Mouse (Mus musculus): ENCODE data around the gene Sh3pxd2b. TPM values are rescaled to one million over a fixed set of nuclear protein-coding genes. Genes with fewer than 3 reads are reported as not detected.

The Sh3pxd2b gene
- polyA plus RNA-seq, 1 experiment from 2014 or later, result 17.2 TPM

DNA sequence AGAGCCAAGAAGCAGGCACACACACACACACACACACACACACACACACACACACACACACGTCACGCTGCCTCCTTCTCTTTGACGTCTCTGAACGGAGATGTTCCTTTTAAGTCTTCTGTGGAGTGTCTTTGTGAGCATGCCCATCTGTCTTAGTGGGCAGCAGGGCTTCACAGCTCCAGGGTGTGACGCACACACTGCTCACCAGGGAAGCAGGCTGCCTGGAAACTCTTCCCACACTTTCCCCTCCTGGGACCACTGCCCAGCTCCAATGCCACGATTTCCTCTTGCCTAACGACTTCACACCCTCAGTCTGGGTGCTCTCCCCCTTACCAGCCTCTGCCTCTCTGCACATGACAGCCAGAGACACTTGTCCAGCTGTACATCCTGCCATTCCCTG lies 55.1 kb downstream of the Sh3pxd2b start:
- Histone ChIP-seq H3K27ac (replicated peaks; ENCODE audit: low read depth, low read length) (no peak overlapping the region), H3K4me1 (ENCODE audit: control insufficient read depth, insufficient read depth, low read length) (no peaks in the 10 kb centered on the region), H3K9ac (replicated peaks; ENCODE audit: low read length) (no peak overlapping the region), H3K4me3 (ENCODE audit: low read depth, low read length) (no peak overlapping the region), H3K36me3 (replicated peaks; ENCODE audit: control insufficient read depth, insufficient read depth, low read depth, low read length) (peaks cover under 1% of the 10 kb centered on the region), H3K27me3 (ENCODE audit: control insufficient read depth, insufficient read depth, low read length) (no peaks in the 10 kb centered on the region), H3K4me2 (ENCODE audit: low read depth, low read length) (no peak overlapping the region), H3K9me3 (replicated peaks; ENCODE audit: control insufficient read depth, low read length) (no peaks in the 10 kb centered on the region)
- ATAC-seq (replicated peaks; ENCODE audit: insufficient number of reproducible peaks, low FRiP score, low TSS enrichment, low read depth) (no peak), DNase-seq (ENCODE audit: low spot score) (no peak)
- 83% methylated on average over 7 of the region's 7 CpGs for WGBS

DNA sequence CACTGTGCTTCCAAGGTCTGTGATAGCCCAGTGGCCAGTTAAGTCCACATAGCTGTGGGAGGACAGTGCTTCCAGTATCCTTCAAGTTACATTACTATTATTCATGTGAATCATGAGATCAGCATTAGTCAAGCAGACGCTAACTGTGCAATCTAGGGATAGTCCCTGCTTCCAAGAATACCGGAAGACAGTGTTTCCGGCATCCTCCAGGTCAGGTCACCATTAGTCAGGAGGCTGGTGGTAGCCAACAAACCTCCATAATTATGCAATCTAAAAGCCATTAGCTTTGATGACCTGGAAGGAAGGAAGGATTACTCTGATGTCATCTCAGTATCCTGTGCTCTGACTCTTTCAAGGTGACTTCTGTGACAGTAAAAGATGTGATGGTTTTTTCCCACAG lies 57.1 kb downstream of the Sh3pxd2b start:
- Histone ChIP-seq H3K4me1 (ENCODE audit: control insufficient read depth, insufficient read depth, low read length) (no peaks in the 10 kb centered on the region), H3K27me3 (ENCODE audit: control insufficient read depth, insufficient read depth, low read length) (no peaks in the 10 kb centered on the region), H3K9me3 (replicated peaks; ENCODE audit: control insufficient read depth, low read length) (no peaks in the 10 kb centered on the region), H3K27ac (replicated peaks; ENCODE audit: low read depth, low read length) (no peak overlapping the region), H3K4me3 (ENCODE audit: low read depth, low read length) (no peak overlapping the region), H3K4me2 (ENCODE audit: low read depth, low read length) (no peak overlapping the region), H3K36me3 (replicated peaks; ENCODE audit: control insufficient read depth, insufficient read depth, low read depth, low read length) (no peaks in the 10 kb centered on the region; the same call in none of the 2 replicates), H3K9ac (replicated peaks; ENCODE audit: low read length) (no peak overlapping the region)
- ATAC-seq (replicated peaks; ENCODE audit: insufficient number of reproducible peaks, low FRiP score, low TSS enrichment, low read depth) (no peak), DNase-seq (ENCODE audit: low spot score) (no peak)
- WGBS, result 74% methylated on average over 3 of the region's 3 CpGs

GRCm38 (mm10) chr11:32407863-32408262 lies 60.2 kb downstream of the Sh3pxd2b start:
- Histone ChIP-seq H3K9me3 (replicated peaks; ENCODE audit: control insufficient read depth, low read length) (no peaks in the 10 kb centered on the region), H3K36me3 (replicated peaks; ENCODE audit: control insufficient read depth, insufficient read depth, low read depth, low read length) (peaks cover 2% of the 10 kb centered on the region), H3K4me1 (ENCODE audit: control insufficient read depth, insufficient read depth, low read length) (no peaks in the 10 kb centered on the region), H3K27me3 (ENCODE audit: control insufficient read depth, insufficient read depth, low read length) (no peaks in the 10 kb centered on the region), H3K9ac (replicated peaks; ENCODE audit: low read length) (no peak overlapping the region), H3K4me2 (ENCODE audit: low read depth, low read length) (no peak overlapping the region), H3K27ac (replicated peaks; ENCODE audit: low read depth, low read length) (no peak overlapping the region), H3K4me3 (ENCODE audit: low read depth, low read length) (no peak overlapping the region)
- no peak for ATAC-seq (replicated peaks; ENCODE audit: insufficient number of reproducible peaks, low FRiP score, low TSS enrichment, low read depth)
- 72% methylated on average over 3 of the region's 3 CpGs for WGBS
- no peak for DNase-seq (ENCODE audit: low spot score)

GRCm38 (mm10) chr11:32409052-32409451 lies 61.4 kb downstream of the Sh3pxd2b start:
- Histone ChIP-seq H3K36me3 (replicated peaks; ENCODE audit: control insufficient read depth, insufficient read depth, low read depth, low read length) (peaks cover 2% of the 10 kb centered on the region), H3K27me3 (ENCODE audit: control insufficient read depth, insufficient read depth, low read length) (no peaks in the 10 kb centered on the region), H3K4me3 (ENCODE audit: low read depth, low read length) (no peak overlapping the region), H3K27ac (replicated peaks; ENCODE audit: low read depth, low read length) (no peak overlapping the region), H3K9ac (replicated peaks; ENCODE audit: low read length) (no peak overlapping the region), H3K9me3 (replicated peaks; ENCODE audit: control insufficient read depth, low read length) (no peaks in the 10 kb centered on the region), H3K4me2 (ENCODE audit: low read depth, low read length) (no peak overlapping the region), H3K4me1 (ENCODE audit: control insufficient read depth, insufficient read depth, low read length) (no peaks in the 10 kb centered on the region)
- ATAC-seq (replicated peaks; ENCODE audit: insufficient number of reproducible peaks, low FRiP score, low TSS enrichment, low read depth) (no peak), DNase-seq (ENCODE audit: low spot score) (no peak)

- DNase-seq (ENCODE audit: low spot score) (no peak), ATAC-seq (replicated peaks; ENCODE audit: insufficient number of reproducible peaks, low FRiP score, low TSS enrichment, low read depth) (no peak)
- WGBS, result 83% methylated on average over 11 of the region's 11 CpGs
- Histone ChIP-seq H3K36me3 (replicated peaks; ENCODE audit: control insufficient read depth, insufficient read depth, low read depth, low read length) (peaks cover 5% of the 10 kb centered on the region), H3K9me3 (replicated peaks; ENCODE audit: control insufficient read depth, low read length) (no peaks in the 10 kb centered on the region), H3K27ac (replicated peaks; ENCODE audit: low read depth, low read length) (no peak overlapping the region), H3K4me1 (ENCODE audit: control insufficient read depth, insufficient read depth, low read length) (no peaks in the 10 kb centered on the region), H3K4me2 (ENCODE audit: low read depth, low read length) (no peak overlapping the region), H3K27me3 (ENCODE audit: control insufficient read depth, insufficient read depth, low read length) (no peaks in the 10 kb centered on the region), H3K9ac (replicated peaks; ENCODE audit: low read length) (no peak overlapping the region), H3K4me3 (ENCODE audit: low read depth, low read length) (no peak overlapping the region)
Measured at GRCm38 (mm10) chr11:32409823-32410562, 62.4 kb downstream of the Sh3pxd2b start.

DNA sequence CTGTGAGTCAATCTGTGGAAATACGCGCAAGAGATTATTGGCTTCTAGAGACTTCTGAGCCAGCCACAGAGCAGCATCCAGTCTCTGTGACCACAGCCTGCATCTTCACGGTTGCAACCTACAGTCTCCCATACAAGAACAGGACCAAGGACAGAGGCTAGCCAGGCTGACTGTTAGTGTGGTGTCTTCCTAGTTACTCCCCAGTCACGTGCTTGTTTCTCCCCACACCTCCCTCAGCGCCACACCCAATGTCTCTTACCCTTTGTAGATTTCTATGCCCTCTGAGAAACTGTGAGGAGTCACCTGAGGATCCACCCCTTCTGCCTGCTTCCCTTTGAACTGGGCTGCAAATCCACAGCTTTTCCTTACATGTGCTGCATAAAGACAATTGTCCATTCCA lies 72.4 kb downstream of the Sh3pxd2b start:
- H3K9me3 ChIP-seq (replicated peaks; ENCODE audit: control insufficient read depth, low read length), result no peaks in the 10 kb centered on the region
- H3K36me3 ChIP-seq (replicated peaks; ENCODE audit: control insufficient read depth, insufficient read depth, low read depth, low read length), result peaks cover 11% of the 10 kb centered on the region
- 86% methylated on average over 5 of the region's 5 CpGs for WGBS
- H3K27me3 ChIP-seq (ENCODE audit: control insufficient read depth, insufficient read depth, low read length), result no peaks in the 10 kb centered on the region
- no peak overlapping the region for H3K4me2 ChIP-seq (ENCODE audit: low read depth, low read length)
- no peaks in the 10 kb centered on the region for H3K4me1 ChIP-seq (ENCODE audit: control insufficient read depth, insufficient read depth, low read length)
- H3K27ac ChIP-seq (replicated peaks; ENCODE audit: low read depth, low read length), result no peak overlapping the region
- no peak overlapping the region for H3K4me3 ChIP-seq (ENCODE audit: low read depth, low read length)
- no peak overlapping the region for H3K9ac ChIP-seq (replicated peaks; ENCODE audit: low read length)
- DNase-seq (ENCODE audit: low spot score) (no peak), ATAC-seq (replicated peaks; ENCODE audit: insufficient number of reproducible peaks, low FRiP score, low TSS enrichment, low read depth) (no peak)

DNA sequence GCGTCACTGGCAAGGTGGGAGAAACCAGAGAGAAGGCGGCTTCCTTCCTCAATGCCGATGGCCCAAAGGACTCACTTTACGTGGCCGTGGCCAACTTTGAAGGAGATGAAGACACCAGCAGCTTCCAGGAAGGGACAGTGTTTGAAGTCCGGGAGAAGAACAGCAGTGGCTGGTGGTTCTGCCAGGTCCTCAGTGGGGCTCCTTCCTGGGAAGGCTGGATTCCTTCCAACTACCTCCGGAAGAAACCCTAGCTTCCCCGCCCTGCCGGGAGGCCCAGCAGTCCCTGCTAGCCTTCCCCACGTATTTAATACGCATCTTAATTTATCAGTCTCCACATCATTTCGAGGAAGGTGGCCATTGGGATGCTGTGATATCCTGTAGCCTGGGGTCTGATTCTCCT lies 75.7 kb downstream of the Sh3pxd2b start:
- no peaks in the 10 kb centered on the region for H3K27me3 ChIP-seq (ENCODE audit: control insufficient read depth, insufficient read depth, low read length)
- ATAC-seq (replicated peaks; ENCODE audit: insufficient number of reproducible peaks, low FRiP score, low TSS enrichment, low read depth), result no peak
- no peak overlapping the region for H3K4me3 ChIP-seq (ENCODE audit: low read depth, low read length)
- H3K4me2 ChIP-seq (ENCODE audit: low read depth, low read length), result no peak overlapping the region
- no peaks in the 10 kb centered on the region for H3K9me3 ChIP-seq (replicated peaks; ENCODE audit: control insufficient read depth, low read length)
- H3K9ac ChIP-seq (replicated peaks; ENCODE audit: low read length), result no peak overlapping the region
- 90% methylated on average over 12 of the region's 12 CpGs for WGBS
- no peak for DNase-seq (ENCODE audit: low spot score)
- no peaks in the 10 kb centered on the region for H3K4me1 ChIP-seq (ENCODE audit: control insufficient read depth, insufficient read depth, low read length)
- H3K36me3 ChIP-seq (replicated peaks; ENCODE audit: control insufficient read depth, insufficient read depth, low read depth, low read length), result peaks cover 5% of the 10 kb centered on the region
- no peak overlapping the region for H3K27ac ChIP-seq (replicated peaks; ENCODE audit: low read depth, low read length)

DNA sequence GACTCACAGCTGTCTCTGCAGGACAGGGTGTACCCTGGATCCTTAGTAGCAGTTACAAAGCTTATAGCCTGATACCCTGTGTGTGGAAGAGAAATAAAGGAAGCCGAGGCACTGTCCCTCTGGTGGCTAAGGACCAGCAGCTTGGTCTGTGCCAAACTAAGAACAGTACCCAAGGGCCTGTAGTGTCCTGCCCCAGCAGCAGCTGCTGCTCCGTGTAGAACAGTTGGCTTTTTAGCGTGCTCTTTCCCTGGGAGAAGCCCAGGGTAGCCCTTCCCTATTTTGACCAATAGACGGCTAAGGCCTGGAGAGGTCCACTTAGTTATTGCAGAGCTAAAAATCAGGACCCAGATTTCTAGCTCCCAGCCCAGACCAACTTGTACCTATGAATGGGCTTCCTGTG lies 77.0 kb downstream of the Sh3pxd2b start:
- no peak for DNase-seq (ENCODE audit: low spot score)
- Histone ChIP-seq H3K27ac (replicated peaks; ENCODE audit: low read depth, low read length) (no peak overlapping the region), H3K27me3 (ENCODE audit: control insufficient read depth, insufficient read depth, low read length) (no peaks in the 10 kb centered on the region), H3K4me1 (ENCODE audit: control insufficient read depth, insufficient read depth, low read length) (no peaks in the 10 kb centered on the region), H3K4me3 (ENCODE audit: low read depth, low read length) (no peak overlapping the region), H3K36me3 (replicated peaks; ENCODE audit: control insufficient read depth, insufficient read depth, low read depth, low read length) (peaks cover 5% of the 10 kb centered on the region), H3K4me2 (ENCODE audit: low read depth, low read length) (no peak overlapping the region), H3K9me3 (replicated peaks; ENCODE audit: control insufficient read depth, low read length) (no peaks in the 10 kb centered on the region), H3K9ac (replicated peaks; ENCODE audit: low read length) (no peak overlapping the region)
- no peak for ATAC-seq (replicated peaks; ENCODE audit: insufficient number of reproducible peaks, low FRiP score, low TSS enrichment, low read depth)
- WGBS, result 90% methylated on average over 4 of the region's 4 CpGs
